Mouse (Mus musculus): ENCODE results near the gene 4921524J17Rik.

Gene 4921524J17Rik

GRCm38 (mm10) chr8:85380123-85380823 is 52.4 kb downstream of the 4921524J17Rik start:
- 85% methylated on average over 10 of the region's 10 CpGs for WGBS

GRCm38 (mm10) chr8:85379142-85379781 is 53.4 kb downstream of the 4921524J17Rik start:
- WGBS: 73% methylated on average over 2 of the region's 2 CpGs

- 54% methylated on average over 3 of the region's 3 CpGs for WGBS
Measured at GRCm38 (mm10) chr8:85376516-85376915, 56.1 kb downstream of the 4921524J17Rik start.

- WGBS: 65% methylated on average over 4 of the region's 4 CpGs
Measured at GRCm38 (mm10) chr8:85374286-85374685, 58.3 kb downstream of the 4921524J17Rik start.

- 35% methylated on average over 5 of the region's 5 CpGs for WGBS
Measured at GRCm38 (mm10) chr8:85373435-85374039, 59.1 kb downstream of the 4921524J17Rik start.

- 98% methylated on average over 1 of the region's 1 CpGs for WGBS
Measured at GRCm38 (mm10) chr8:85372465-85372839, 60.2 kb downstream of the 4921524J17Rik start.

GRCm38 (mm10) chr8:85371736-85372464 is 60.7 kb downstream of the 4921524J17Rik start:
- WGBS: 67% methylated on average over 5 of the region's 5 CpGs

GRCm38 (mm10) chr8:85365176-85365575 is 67.5 kb downstream of the 4921524J17Rik start:
- 76% methylated on average over 6 of the region's 6 CpGs for WGBS

GRCm38 (mm10) chr8:85364628-85365027 is 68.0 kb downstream of the 4921524J17Rik start:
- 83% methylated on average over 11 of the region's 11 CpGs for WGBS

GRCm38 (mm10) chr8:85363406-85363805 is 69.2 kb downstream of the 4921524J17Rik start:
- WGBS: 88% methylated on average over 6 of the region's 6 CpGs

- WGBS: 83% methylated on average over 4 of the region's 4 CpGs
Measured at GRCm38 (mm10) chr8:85362211-85362610, 70.4 kb downstream of the 4921524J17Rik start.

Data from cerebral cortex, adult 2 months (tissue).